Mouse (Mus musculus): Measurements from ENCODE around the gene Commd9. TPM values are rescaled to one million over a fixed set of nuclear protein-coding genes. Genes with fewer than 3 reads are reported as not detected.

The Commd9 gene
- polyA plus RNA-seq (2021; fragmentation: Nextera tagmentation), result 67.3 and 71.3 TPM in 2 replicates
- long read RNA-seq, experiment 1, transcript Commd9-201 (6 exons, 1,191 nt), result major isoform, 70 of 79 reads
- long read RNA-seq, experiment 1, partial matches to known transcripts, result 3 of 79 reads
- long read RNA-seq, experiment 1, other reads (novel, unspliced or antisense), result 6 of 79 reads
- long read RNA-seq, experiment 2, transcript Commd9-201 (6 exons, 1,191 nt), result major isoform, 109 of 115 reads
- long read RNA-seq, experiment 2, partial matches to known transcripts, result 3 of 115 reads
- long read RNA-seq, experiment 2, other reads (novel, unspliced or antisense), result 3 of 115 reads

GRCm38 (mm10) chr2:101885768-101886438 is at the start of gene Commd9:
Commd9 (plus strand) TSS chr2:101886247.

GRCm38 (mm10) chr2:101882998-101883397 is 3.0 kb upstream of the Commd9 start, which contains the start of gene Prr5l:
Prr5l (minus strand) TSS chr2:101883027.

Other genes starting within 250 kb of the Commd9 start
- 0.03 TPM in 1 of 2 replicates, not detected in the other for gene Rag1, start 236.7 kb upstream of the Commd9 start, polyA plus RNA-seq (2021; fragmentation: Nextera tagmentation)
- 111 and 122 TPM in 2 replicates for gene B230118H07Rik, start 236.7 kb upstream of the Commd9 start, polyA plus RNA-seq (2021; fragmentation: Nextera tagmentation)
- 6.1 and 7.5 TPM in 2 replicates for gene Traf6, start 207.8 kb upstream of the Commd9 start, polyA plus RNA-seq (2021; fragmentation: Nextera tagmentation)
- 7.5 and 8.1 TPM in 2 replicates for gene Prr5l, start 3.2 kb upstream of the Commd9 start, polyA plus RNA-seq (2021; fragmentation: Nextera tagmentation)